Mouse (Mus musculus): ENCODE results near the gene Unc13d.

Gene Unc13d

GRCm38 (mm10) chr11:116057237-116057881 lies 20.4 kb downstream of the Unc13d start:
- no peak for ATAC-seq (ENCODE audit: insufficient number of reproducible peaks, low FRiP score, low TSS enrichment)

DNA sequence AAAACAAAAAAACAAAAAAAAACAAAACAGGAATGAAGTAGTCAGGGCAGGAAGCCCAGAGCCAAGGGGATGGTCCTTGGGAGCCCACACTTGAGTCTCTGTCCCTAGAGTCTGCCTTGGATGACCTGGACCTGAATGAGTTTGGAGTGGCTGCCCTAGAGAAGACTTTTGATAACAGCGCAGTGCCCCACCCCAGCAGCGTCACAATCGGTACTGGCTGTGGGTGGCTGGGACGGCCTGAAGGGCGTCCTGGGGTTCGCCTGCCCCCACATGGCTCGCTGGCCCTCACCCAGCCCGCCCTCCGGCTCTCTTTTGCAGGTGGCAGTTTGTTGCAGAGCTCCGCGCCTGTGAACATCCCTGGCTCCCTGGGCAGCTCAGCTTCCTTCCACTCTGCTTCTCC lies 21.9 kb downstream of the Unc13d start:
- no peak for ATAC-seq (ENCODE audit: insufficient number of reproducible peaks, low FRiP score, low TSS enrichment)

DNA sequence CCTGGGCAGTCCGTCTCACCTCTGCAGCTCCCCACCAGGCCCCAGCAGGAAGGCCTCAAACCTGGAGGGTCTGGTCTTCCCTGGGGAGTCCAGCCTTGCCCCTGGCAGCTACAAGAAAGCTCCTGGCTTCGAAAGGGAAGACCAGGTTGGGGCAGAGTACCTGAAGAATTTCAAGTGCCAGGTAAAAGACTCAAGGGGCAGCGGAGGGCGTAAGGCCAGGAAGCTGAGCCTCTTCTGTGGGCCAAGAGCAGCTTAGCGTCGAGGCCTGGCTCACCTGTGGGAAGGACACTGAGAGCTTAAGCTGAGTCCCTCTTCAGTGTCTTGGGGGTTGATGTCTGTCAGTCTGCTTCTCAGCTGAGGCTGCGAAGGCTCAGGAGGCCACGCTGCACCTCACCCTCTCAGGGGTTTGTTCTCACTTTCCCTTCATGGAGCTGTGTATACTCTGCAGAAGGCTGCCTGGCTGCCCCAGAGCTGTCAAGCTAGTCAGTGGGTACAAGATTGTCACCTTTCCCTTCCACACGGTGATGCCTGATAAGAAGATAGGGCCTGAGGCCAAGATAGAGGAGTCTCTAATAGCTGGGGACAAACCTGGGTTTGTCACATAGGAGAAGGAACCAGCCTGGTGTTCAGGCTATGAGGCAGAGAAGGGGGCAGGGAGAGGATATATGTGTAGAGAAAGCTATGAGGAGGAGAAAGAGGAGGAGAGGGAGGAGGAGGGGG lies 24.1 kb downstream of the Unc13d start:
- no peak for ATAC-seq (ENCODE audit: insufficient number of reproducible peaks, low FRiP score, low TSS enrichment)

DNA sequence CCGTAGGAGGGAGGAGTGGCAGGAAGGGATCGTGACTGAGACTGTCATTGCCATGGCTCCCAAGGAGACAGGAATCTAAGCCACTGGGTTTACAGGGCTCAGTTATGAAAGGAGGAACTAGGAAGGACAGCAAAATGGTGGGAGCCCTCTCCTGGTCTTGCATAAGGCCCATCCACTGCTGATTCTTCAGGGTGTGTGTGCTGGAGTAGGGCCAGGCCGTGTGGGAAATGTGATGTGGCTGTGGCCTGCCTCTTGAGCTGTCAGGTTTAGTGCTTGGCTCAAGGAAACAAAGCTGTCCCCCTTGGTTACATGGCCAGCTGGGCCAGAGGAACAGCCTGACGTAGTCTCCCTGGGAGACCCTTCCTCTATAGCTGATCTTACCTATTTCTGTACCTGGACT lies 27.6 kb downstream of the Unc13d start:
- no peak for ATAC-seq (ENCODE audit: insufficient number of reproducible peaks, low FRiP score, low TSS enrichment)

DNA sequence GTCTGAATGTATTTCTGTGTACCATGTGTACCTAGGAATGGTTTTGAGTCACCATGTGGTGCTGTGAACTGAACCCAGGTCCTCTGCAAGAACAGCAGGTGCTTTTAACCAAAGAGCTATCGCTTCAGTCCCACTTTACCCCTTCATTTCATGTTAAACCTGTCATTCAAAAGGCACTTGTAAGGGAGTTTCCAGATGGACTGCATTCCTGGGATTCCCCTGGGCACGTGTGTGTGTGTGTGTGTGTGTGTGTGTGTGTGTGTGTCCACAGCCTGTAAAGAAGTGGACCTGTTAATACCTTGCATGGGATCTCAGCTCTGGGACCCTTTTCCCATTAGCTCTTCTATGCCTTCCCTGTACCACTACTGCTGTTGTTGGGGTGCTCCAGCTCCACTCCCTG lies 28.2 kb downstream of the Unc13d start:
- ATAC-seq (ENCODE audit: insufficient number of reproducible peaks, low FRiP score, low TSS enrichment) = no peak

GRCm38 (mm10) chr11:116045173-116045572 lies 32.6 kb downstream of the Unc13d start:
- no peak for ATAC-seq (ENCODE audit: insufficient number of reproducible peaks, low FRiP score, low TSS enrichment)

DNA sequence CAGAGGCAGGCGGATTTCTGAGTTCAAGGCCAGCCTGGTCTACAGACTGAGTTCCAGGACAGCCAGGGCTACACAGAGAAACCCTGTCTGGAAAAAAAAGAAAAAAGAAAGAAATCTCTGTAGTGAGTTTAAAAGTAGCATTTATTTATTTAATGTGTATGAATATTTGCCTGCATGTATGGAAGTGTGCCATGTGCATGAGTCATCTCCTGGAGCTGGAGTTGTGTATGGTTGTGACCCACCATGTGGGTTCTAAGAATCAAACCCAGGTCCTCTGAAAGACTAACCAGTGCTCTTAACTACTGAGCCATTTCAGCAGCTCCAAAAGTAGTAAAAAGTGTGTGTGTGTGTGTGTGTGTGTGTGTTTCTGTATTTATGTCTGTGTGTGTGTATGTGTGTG lies 34.5 kb downstream of the Unc13d start:
- ATAC-seq (ENCODE audit: insufficient number of reproducible peaks, low FRiP score, low TSS enrichment) = no peak

DNA sequence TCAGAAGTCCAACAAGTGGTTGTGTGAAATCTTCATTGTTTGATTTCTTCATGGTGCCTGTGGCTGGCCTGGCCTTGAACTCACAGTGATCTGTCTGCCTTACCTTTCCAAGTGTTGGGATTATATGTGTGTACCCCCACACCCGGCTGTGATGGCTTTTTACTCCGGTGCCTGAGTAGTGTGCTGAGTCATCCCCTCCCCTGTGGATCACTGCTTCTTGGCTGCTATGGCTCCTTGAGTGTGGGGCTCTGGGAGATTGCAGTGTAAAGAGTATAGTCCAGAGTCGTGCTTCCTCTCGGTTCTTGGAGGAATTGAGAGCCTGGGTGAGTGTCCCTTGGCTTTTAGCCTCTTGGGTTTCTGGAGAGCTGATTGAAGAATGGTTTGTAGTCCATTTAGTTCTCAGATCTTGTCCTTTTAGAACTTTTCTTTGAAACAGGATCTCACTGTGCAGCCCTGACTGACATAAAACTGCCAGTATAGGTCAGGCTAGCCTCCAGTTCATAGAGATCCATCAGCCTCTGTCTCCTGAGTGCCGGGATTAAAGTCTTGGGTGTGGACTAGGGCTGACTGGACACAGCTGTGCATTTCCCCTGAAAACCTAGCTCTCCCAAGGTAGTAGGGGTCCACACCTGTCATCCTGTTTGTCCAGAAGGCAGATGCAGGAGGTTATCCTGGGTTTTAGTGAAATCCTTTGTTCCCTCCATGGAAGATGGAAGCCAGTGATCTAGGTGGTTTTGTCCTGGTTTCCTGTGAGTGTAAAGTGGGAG lies 35.2 kb downstream of the Unc13d start:
- no peak for ATAC-seq (ENCODE audit: insufficient number of reproducible peaks, low FRiP score, low TSS enrichment)

GRCm38 (mm10) chr11:116041833-116042232 lies 35.9 kb downstream of the Unc13d start:
- ATAC-seq (ENCODE audit: insufficient number of reproducible peaks, low FRiP score, low TSS enrichment) = no peak

DNA sequence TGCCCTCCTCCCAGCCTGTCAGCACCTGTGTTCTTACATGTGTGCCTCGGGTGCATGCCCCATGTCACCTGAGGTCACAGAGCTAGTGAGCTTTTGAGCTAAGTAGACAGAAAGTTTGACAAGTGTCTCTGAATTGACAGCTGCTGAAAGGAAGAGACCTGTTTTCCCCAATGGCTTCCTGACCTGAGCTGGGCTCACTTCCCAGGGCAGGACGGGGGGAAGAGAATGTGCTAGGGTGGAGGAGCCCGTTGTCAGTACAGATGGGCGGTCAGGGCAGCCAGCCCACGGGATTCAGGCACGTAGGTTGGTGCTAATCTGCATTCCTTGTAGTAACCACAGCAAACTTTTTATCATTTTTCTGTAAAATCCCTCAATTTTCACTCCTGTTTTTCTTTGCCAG lies 37.2 kb downstream of the Unc13d start:
- no peak for ATAC-seq (ENCODE audit: insufficient number of reproducible peaks, low FRiP score, low TSS enrichment)

DNA sequence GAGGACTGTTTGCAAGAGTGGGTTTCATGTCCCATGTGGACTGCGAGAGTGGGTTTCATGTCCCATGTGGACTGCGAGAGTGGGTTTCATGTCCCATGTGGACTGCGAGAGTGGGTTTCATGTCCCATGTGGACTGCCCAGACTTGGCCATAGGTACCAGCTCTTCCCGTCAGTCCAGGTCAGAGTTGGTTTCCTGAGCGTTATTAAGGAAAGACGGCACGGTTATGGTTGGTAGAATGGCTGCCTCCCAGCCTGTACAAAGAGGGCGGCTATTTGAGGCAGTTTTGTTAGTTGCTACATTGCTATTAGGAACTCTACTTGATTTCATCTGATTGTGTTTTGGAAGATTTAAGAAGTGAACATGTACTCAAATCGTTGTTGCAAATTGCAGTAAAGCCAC lies 39.9 kb downstream of the Unc13d start:
- ATAC-seq (ENCODE audit: insufficient number of reproducible peaks, low FRiP score, low TSS enrichment) = no peak

DNA sequence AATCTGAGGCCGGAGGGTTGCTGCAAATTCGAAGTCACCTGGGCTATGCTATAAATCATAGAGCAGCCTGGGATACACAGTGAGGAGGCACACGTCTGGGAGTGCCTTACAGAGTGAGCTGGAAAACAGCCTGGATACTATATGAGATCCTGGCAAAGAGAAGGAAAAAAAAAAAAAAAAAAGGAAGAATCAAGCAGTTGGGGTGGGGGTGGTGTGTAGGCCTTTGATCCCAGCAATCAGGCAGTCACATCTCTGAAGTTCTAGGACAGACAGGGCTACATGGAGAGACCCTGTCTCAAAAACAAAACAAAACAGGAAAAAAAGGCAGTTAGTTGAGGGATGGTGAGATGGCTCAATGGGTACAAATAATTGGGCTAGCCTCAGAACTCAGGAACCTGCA lies 41.1 kb downstream of the Unc13d start:
- no peak for ATAC-seq (ENCODE audit: insufficient number of reproducible peaks, low FRiP score, low TSS enrichment)

GRCm38 (mm10) chr11:116034584-116034983 lies 43.2 kb downstream of the Unc13d start:
- no peak for ATAC-seq (ENCODE audit: insufficient number of reproducible peaks, low FRiP score, low TSS enrichment)

DNA sequence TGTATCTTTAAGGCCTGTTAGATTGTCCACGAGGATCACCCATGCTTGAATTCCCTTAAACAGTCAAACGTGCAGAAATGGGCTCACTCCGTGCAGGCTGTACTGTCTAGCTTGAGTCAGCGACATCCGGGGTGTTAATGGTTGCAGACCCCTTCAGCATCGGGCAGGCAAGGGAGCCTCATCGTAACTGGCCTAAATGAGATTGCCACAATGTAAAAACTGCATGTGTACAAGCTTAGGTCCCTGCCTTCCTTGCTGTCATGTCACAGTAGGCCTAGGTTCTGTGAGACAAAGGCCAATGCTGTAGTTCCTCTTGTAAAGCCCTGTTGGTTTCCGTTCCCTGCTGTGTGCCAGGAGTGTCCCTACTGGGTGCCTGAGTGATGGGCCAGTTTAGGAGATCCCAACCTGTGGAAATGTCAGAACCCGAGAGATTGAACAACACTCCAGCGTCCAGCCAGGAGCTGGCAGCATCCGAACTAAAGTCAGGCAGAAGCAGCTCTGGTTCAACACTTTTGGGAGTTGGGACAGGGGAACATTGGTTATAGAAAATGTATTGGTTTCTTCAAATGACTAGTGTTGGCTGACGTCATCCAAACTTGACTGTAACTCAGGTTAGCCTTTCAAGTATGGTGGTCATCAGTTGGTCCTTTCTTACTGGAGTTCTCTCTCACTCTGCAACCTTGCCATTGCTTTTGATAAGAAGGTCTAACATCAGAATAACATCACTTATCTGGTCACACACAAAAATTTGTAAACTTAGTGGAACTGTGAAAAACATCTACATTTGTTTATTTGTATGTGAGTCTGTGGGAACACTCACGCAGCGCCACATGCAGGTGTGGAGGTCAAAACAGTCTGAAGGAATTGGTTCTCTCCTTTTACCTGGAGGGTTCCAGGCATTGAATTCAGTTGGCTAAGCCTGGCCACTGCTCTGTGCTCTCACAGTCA lies 46.6 kb downstream of the Unc13d start:
- no peak for ATAC-seq (ENCODE audit: insufficient number of reproducible peaks, low FRiP score, low TSS enrichment)

GRCm38 (mm10) chr11:116030088-116030897 lies 47.5 kb downstream of the Unc13d start, which contains the start of gene Unk:
TSS of gene Unk (plus strand) at chr11:116030322.
- peak; percentile 92 for ATAC-seq (ENCODE audit: insufficient number of reproducible peaks, low FRiP score, low TSS enrichment)

GRCm38 (mm10) chr11:116029086-116029865 lies 48.5 kb downstream of the Unc13d start:
- ATAC-seq (ENCODE audit: insufficient number of reproducible peaks, low FRiP score, low TSS enrichment) = no peak

DNA sequence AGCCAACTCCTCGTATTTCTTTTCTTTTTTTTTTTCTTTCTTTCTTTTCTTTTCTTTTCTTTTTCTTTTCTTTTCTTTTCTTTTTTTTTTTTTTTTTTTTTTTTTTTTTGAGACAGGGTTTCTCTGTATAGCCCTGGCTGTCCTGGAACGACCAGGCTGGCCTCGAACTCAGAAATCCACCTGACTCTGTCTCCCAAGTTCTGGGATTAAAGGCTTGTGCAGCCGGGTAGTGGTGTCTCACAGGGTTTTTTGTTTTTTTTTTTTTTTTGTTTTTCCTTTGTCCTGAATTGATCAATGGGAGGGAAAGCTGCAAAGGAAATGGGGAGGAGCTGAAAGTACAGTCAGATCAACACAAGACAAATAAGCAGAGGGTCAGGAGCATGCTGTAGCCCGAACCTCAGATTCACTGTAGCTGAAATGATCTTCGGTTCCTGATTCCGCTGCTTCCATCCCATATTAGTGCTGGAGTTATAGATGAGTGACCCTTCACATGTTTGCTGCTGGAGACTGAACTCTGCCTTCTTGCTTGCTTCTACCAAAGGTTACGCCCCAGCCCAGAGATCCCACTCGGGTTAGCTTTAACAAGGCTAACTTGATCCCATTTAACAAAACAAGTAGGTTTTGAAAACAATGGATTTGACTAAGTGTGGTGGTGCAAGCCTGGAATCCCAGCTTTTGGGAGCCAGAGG lies 49.4 kb downstream of the Unc13d start:
- ATAC-seq (ENCODE audit: insufficient number of reproducible peaks, low FRiP score, low TSS enrichment) = no peak

DNA sequence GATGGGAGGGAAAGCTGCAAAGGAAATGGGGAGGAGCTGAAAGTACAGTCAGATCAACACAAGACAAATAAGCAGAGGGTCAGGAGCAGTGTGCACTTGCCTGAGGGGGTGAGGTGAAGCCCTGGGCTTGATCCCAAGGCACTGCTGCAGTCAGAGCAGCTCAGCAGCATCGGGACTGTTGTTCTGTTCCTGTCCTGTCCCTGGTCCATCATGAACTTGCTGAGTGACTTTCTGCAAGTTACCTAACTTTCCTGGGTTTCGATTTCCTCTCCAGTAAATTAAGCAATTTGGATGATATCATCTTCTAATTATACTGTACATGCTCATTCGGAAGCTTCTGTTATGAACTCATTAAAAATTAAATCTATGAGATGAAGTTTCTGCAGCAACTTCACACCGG lies 50.0 kb downstream of the Unc13d start, which contains the start of gene H3f3b:
Gene H3f3b (minus strand): TSS at position 207 of the 400 bp plus-strand sequence.
- ATAC-seq (ENCODE audit: insufficient number of reproducible peaks, low FRiP score, low TSS enrichment) = no peak
